Mouse (Mus musculus) cerebellum, adult (tissue): ENCODE data around the gene Selenbp2.
"Not testable (repeated sequence)": the region's sequence is repeated elsewhere in the genome, so short reads cannot be mapped to it uniquely, and the experiment has no call there.

Source experiments
- ATAC-seq: cut with Nextera tagmentation; 2 replicates; pipeline ENCODE4 v1.9.2; 2017; ENCODE audit warnings: mild to moderate bottlenecking, moderate library complexity, mixed read lengths; ENCODE audit not compliant: insufficient number of reproducible peaks, low FRiP score, low TSS enrichment

The Selenbp2 gene

GRCm38 (mm10) chr3:94693329-94693825 lies at the start of gene Selenbp2:
TSS of gene Selenbp2 (plus strand) at chr3:94693556.
- no peak for ATAC-seq

- no peak for ATAC-seq
Measured at GRCm38 (mm10) chr3:94648755-94649590, 44.4 kb upstream of the Selenbp2 start.

- no peak for ATAC-seq
Measured at GRCm38 (mm10) chr3:94650409-94650808, 42.9 kb upstream of the Selenbp2 start.

GRCm38 (mm10) chr3:94653967-94654366 lies 39.4 kb upstream of the Selenbp2 start:
- not testable (repeated sequence) for ATAC-seq

- peak; percentile 21; the same call in 1 of the 2 replicates for ATAC-seq
Measured at GRCm38 (mm10) chr3:94657852-94658739, 35.3 kb upstream of the Selenbp2 start.

GRCm38 (mm10) chr3:94658740-94659095 lies 34.6 kb upstream of the Selenbp2 start, which contains the start of gene Tuft1:
TSS of gene Tuft1 (minus strand) at chr3:94658872.
- peak; percentile 75 for ATAC-seq

- peak; percentile 65 for ATAC-seq
Measured at GRCm38 (mm10) chr3:94659142-94659748, 34.1 kb upstream of the Selenbp2 start.

GRCm38 (mm10) chr3:94660841-94661240 lies 32.5 kb upstream of the Selenbp2 start:
- not testable (repeated sequence) for ATAC-seq

- ATAC-seq = not testable (repeated sequence)
Measured at GRCm38 (mm10) chr3:94665060-94665802, 28.1 kb upstream of the Selenbp2 start.

GRCm38 (mm10) chr3:94665896-94666295 lies 27.5 kb upstream of the Selenbp2 start:
- not testable (repeated sequence) for ATAC-seq

GRCm38 (mm10) chr3:94675101-94675500 lies 18.3 kb upstream of the Selenbp2 start:
- not testable (repeated sequence) for ATAC-seq

GRCm38 (mm10) chr3:94679351-94679841 lies 14.0 kb upstream of the Selenbp2 start:
- no peak for ATAC-seq

- ATAC-seq = not testable (repeated sequence)
Measured at GRCm38 (mm10) chr3:94680032-94680431, 13.3 kb upstream of the Selenbp2 start.

- ATAC-seq = no peak
Measured at GRCm38 (mm10) chr3:94680783-94681182, 12.6 kb upstream of the Selenbp2 start.

- ATAC-seq = no peak
Measured at GRCm38 (mm10) chr3:94683646-94684045, 9.7 kb upstream of the Selenbp2 start.

- not testable (repeated sequence) for ATAC-seq
Measured at GRCm38 (mm10) chr3:94685989-94686772, 7.2 kb upstream of the Selenbp2 start.

- ATAC-seq = not testable (repeated sequence)
Measured at GRCm38 (mm10) chr3:94688698-94689097, 4.7 kb upstream of the Selenbp2 start.

- ATAC-seq = not testable (repeated sequence)
Measured at GRCm38 (mm10) chr3:94689195-94689594, 4.2 kb upstream of the Selenbp2 start.

- ATAC-seq = not testable (repeated sequence)
Measured at GRCm38 (mm10) chr3:94690162-94690561, 3.2 kb upstream of the Selenbp2 start.
